Mouse (Mus musculus) kidney, adult 2 months (tissue): ENCODE measurements at regions not wholly inside any gene's neighbourhood (a gene's known extent, or its start where the extent isn't known, plus 50 kb on each side); places are given as distances from the start of the nearest gene placed in this dataset.

Source experiments
- DNase-seq: peaks from one replicate; pipeline ENCODE4 v3.0.0; 2021
- H3K27ac ChIP-seq: fragments of 200-500 bp; 2 replicates; pipeline ENCODE4 v1.5.1; 2012; ENCODE audit warnings: low read depth, low read length, control low read depth, inconsistent platforms; ENCODE audit not compliant: insufficient read depth
- H3K27me3 ChIP-seq: fragments of 200-500 bp; replicated peaks from 2 replicates; pipeline ENCODE4 v1.6.1; 2012; ENCODE audit warnings: mild to moderate bottlenecking, moderate library complexity, low read length, inconsistent platforms; ENCODE audit not compliant: control insufficient read depth, insufficient read depth
- H3K36me3 ChIP-seq: fragments of 200-500 bp; 2 replicates; pipeline ENCODE4 v1.6.1; 2012; ENCODE audit warnings: mild to moderate bottlenecking, moderate library complexity, low read length, inconsistent platforms; ENCODE audit not compliant: control insufficient read depth, insufficient read depth
- H3K4me1 ChIP-seq: fragments of 200-500 bp; 2 replicates; pipeline ENCODE4 v1.6.1; 2011; ENCODE audit warnings: low read length; ENCODE audit not compliant: control insufficient read depth, insufficient read depth
- H3K4me3 ChIP-seq: fragments of 200-500 bp; 2 replicates; pipeline ENCODE4 v1.5.1; 2011; ENCODE audit warnings: mild to moderate bottlenecking, low read depth, low read length, control low read depth; ENCODE audit not compliant: insufficient read depth
- CTCF ChIP-seq: fragments of 200-500 bp; conservative IDR thresholded peaks from 2 replicates; pipeline ENCODE4 v1.5.1; 2011; ENCODE audit warnings: low read depth, mild to moderate bottlenecking, control low read depth, low read length, moderate library complexity, mixed read lengths; ENCODE audit not compliant: insufficient read depth, insufficient read length
- POLR2A ChIP-seq: fragments of 200-500 bp; IDR thresholded peaks from one replicate; pipeline ENCODE4 v1.6.1; 2011; ENCODE audit warnings: low read depth, low read length, control low read depth
- WGBS: fragments of 180-500 bp; shearing (Covaris S2); methylation state at CpG from one replicate; pipeline ENCODE4 v1.1.7; 2018; 5-methylcytosine and 5-hydroxymethylcytosine counted together

DNA sequence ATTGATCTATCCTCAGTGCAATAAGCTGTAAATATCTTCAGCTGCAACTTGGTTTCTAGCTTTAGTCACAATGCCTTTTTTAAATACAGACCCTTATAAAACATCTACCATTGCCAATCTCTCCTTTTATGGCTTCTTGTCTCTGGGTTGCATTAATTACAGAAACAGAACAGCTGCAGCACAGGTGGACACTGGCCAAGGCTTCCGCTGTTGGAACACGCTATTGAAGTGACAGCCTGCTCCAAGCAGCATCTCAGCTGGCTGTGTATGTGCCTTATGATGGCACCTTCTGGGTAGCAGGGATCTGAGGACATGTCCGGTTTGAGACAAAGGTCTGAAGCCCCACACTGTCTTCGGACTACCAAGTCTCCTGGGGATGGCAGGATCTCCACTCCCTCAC, 207.1 kb upstream of the Plpp4 start:
- DNase-seq = no peak
- H3K36me3 ChIP-seq = no peaks in the 10 kb centered on the region
- no peak for TF ChIP-seq CTCF
- TF ChIP-seq POLR2A = no peak
- no peak overlapping the region for H3K4me3 ChIP-seq
- no peaks in the 10 kb centered on the region for H3K4me1 ChIP-seq
- 83% methylated on average over 4 of the region's 4 CpGs for WGBS
- no peaks in the 10 kb centered on the region for H3K27me3 ChIP-seq
- no peak overlapping the region for H3K27ac ChIP-seq

DNA sequence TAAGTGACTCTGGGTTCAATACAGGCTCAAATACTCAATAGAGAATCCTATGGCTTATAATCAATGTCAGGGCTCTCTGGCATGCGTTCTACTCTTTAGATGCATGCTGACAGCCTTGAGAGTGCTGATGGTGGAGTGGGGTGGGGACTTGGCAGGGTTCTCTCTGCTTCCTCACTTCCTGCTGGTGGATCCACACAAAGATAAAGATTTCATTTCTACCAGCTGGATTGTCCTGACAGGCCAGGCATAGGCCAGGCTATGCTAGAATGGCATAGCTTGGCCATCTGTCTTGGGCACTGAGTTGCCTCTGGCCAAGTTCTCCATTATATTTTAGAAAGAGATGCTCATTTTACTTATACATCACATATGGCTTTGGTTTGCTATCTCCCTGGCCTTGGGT, 206.2 kb upstream of the Plpp4 start:
- DNase-seq = no peak
- WGBS = 86% methylated on average over 1 of the region's 1 CpGs
- no peak overlapping the region for H3K4me3 ChIP-seq
- TF ChIP-seq CTCF (no peak), POLR2A (no peak)
- no peaks in the 10 kb centered on the region for H3K27me3 ChIP-seq
- no peak overlapping the region for H3K27ac ChIP-seq
- no peaks in the 10 kb centered on the region for H3K4me1 ChIP-seq
- no peaks in the 10 kb centered on the region for H3K36me3 ChIP-seq

DNA sequence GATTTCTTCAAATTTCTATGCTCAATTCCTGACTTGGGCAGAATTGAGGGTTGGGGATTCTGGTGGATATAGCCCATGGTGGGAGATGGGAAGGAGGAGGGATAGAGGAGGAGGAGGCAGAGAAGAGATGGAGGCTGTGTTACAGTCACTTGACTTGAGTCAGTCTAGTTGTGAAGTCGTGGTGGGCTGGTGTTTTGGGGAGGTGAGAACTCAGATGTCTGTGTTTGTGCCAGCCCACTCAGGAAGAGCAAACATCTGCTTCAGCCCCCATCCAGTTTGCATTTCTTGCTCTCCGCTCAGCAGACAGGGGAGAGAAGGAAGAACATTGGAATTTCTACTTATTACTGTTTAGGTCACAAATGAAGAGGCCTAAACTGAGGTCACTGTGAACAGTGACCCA, 189.9 kb upstream of the Plpp4 start:
- no peak for TF ChIP-seq POLR2A
- no peak for TF ChIP-seq CTCF
- 78% methylated on average over 2 of the region's 2 CpGs for WGBS
- H3K27me3 ChIP-seq = no peaks in the 10 kb centered on the region
- H3K4me1 ChIP-seq = no peaks in the 10 kb centered on the region
- H3K27ac ChIP-seq = no peak overlapping the region
- no peak overlapping the region for H3K4me3 ChIP-seq
- DNase-seq = no peak
- H3K36me3 ChIP-seq = no peaks in the 10 kb centered on the region

DNA sequence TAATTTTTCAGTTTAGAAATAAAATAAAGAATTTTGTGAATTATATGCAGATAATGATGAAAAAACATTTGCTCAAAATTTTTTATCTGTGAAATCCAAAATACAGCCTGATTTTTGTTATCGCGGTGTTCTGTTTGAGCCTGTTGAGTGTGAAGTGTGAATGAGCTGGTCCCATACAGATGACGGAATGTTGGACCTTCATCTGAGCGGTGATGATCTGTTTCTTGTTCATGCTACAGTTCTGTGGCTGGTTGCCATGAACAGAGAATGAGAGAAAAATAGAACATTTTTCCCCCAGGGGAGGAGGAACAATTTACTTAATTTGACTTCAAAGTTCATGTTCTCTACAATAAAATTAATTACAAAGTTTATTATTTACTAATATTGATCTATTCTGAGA, 188.7 kb upstream of the Plpp4 start:
- Histone ChIP-seq H3K27me3 (no peaks in the 10 kb centered on the region), H3K27ac (no peak overlapping the region), H3K4me1 (no peaks in the 10 kb centered on the region), H3K4me3 (no peak overlapping the region), H3K36me3 (no peaks in the 10 kb centered on the region)
- no peak for DNase-seq
- TF ChIP-seq POLR2A (no peak), CTCF (no peak)
- 91% methylated on average over 4 of the region's 4 CpGs for WGBS

DNA sequence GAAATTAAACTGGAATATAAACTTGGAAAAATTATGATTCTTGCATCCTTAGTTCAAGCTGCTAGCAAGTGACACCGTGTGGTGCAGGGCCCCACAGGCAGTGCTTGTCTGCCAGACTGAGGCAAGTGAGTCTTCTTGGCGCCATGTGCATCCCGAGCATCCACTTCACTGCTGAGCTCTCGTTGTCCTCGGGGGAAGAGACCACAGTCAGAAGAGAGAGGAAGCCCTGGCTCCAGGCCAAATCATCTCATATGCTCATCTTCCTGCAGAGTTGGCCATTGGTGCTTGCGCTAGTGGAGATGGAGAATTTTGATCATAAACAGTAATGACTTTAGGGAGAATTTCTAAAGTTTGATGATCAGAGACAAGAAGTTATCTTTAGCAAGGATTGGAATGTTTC, 177.0 kb upstream of the Plpp4 start:
- WGBS = 82% methylated on average over 6 of the region's 6 CpGs
- no peaks in the 10 kb centered on the region for H3K36me3 ChIP-seq
- H3K27me3 ChIP-seq = no peaks in the 10 kb centered on the region
- no peak overlapping the region for H3K4me3 ChIP-seq
- TF ChIP-seq POLR2A (no peak), CTCF (no peak)
- no peak for DNase-seq
- no peaks in the 10 kb centered on the region for H3K4me1 ChIP-seq
- no peak overlapping the region for H3K27ac ChIP-seq

DNA sequence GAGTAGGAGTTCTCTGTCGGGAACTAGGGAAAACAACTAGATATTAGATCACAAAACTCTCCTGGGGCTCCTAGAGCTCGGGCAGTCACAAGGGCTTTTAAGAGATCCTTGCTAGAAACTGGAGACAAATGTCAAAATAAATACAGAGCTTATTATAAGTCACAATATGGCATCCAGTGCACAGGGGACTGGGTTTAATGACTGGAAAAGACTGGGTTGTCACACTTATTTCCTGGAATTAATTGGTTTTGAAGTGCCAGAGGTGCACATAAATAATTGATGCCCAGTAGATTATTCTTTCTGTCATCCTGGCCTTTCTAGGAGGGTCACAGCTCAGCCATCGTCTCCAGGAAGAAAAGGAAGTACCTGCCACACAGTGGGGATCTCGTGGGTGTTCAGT, 165.4 kb upstream of the Plpp4 start:
- DNase-seq = no peak
- no peaks in the 10 kb centered on the region for H3K27me3 ChIP-seq
- H3K27ac ChIP-seq = no peak overlapping the region
- H3K4me3 ChIP-seq = no peak overlapping the region
- 43% methylated on average over 4 of the region's 4 CpGs for WGBS
- no peaks in the 10 kb centered on the region for H3K4me1 ChIP-seq
- no peaks in the 10 kb centered on the region for H3K36me3 ChIP-seq
- TF ChIP-seq POLR2A (no peak), CTCF (no peak)

DNA sequence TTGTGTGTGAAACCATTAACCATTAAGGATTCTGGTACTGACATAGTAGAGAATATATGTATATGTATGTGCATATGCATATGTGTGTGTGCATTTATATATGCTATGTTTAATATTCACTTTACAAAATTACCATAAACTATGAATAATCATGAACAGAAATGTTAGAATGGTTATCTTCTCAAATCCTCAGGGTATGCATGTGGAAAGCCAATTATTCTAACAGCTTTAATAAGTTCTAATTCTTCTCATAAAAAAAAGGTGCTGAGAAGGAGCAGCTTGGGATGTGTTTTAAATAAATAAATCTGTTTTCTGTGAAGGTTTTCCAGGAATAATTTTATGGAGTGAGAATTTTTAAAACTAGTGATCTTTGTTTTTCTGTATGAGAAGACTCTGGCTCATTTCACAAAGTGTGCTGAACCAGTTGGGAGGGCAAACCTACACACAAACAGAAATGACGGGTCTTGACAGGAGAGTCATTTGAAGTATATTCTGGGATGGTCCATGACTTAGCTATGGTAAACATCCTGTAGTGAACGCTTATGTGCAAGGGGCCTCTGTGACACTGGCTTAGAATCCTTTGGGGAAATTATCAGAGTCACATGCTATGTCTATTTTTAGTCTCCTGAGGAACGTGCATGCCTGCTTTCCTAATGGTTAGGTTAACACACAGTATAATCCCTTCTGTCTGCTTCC, 160.3 kb upstream of the Plpp4 start:
- 49% methylated on average over 3 of the region's 3 CpGs for WGBS
- no peak overlapping the region for H3K27ac ChIP-seq
- DNase-seq = no peak
- TF ChIP-seq CTCF (no peak), POLR2A (no peak)
- H3K4me3 ChIP-seq = no peak overlapping the region
- no peaks in the 10 kb centered on the region for H3K4me1 ChIP-seq
- no peaks in the 10 kb centered on the region for H3K27me3 ChIP-seq
- H3K36me3 ChIP-seq = no peaks in the 10 kb centered on the region
